Comparison of ENCODE assay signal across 8 mouse cellular contexts in genomic region chr2:129232484-129232883, GRCm38 (mm10). TPM values are rescaled to one million over a fixed set of nuclear protein-coding genes. Genes with fewer than 3 reads are reported as not detected.
A peak's percentile ranks its signal among the peaks of the same experiment; 100 is the strongest.
DNase-seq lines count a peak whose midpoint lies in the region; ATAC-seq and TF ChIP-seq lines count a peak whose summit lies in the region.
"Had no signal": no experiment of that assay in that cellular context is flagged by ENCODE, and none has a peak within 500 bp of the region (broad histone marks: within the 10 kb centered on the region; RNA-seq: fewer than 3 reads in every experiment).

No protein-coding gene starts in this region.

- peak overlapping the region; percentile 50 for H3K27ac ChIP-seq in forebrain, embryonic 16.5 days (ENCODE audit: low read length)
- no peak overlapping the region for H3K27ac ChIP-seq in stomach, postnatal 0 days (replicated peaks)
- H3K27ac ChIP-seq in thymus, adult 2 months (ENCODE audit: control insufficient read depth, insufficient read depth, low read length), result no peak overlapping the region
- H3K27ac ChIP-seq: macrophage had no signal

- peak; percentile 32 for DNase-seq in lung, postnatal 10 days
- DNase-seq in lung, adult 18-20 months, result no peak
- DNase-seq in kidney, postnatal 25 days, result peak; percentile 86 to 94
- DNase-seq in stomach, postnatal 0 days (ENCODE audit: low spot score), result peak; percentile 62
- no peak for DNase-seq in thymus, adult 2 months
- no peak for DNase-seq in left cerebral cortex, postnatal 10 days (ENCODE audit: extremely low spot score in 1 of 2, low spot score in 2 of 2)

- no peaks in the 10 kb centered on the region for H3K9me3 ChIP-seq in forebrain, embryonic 16.5 days (ENCODE audit: control insufficient read depth, low read length)
- H3K9me3 ChIP-seq in stomach, postnatal 0 days (ENCODE audit: control insufficient read depth, low read length), result no peaks in the 10 kb centered on the region

- intact Hi-C loops in left cerebral cortex, postnatal 10 days (cut with DNase I), result no loop called here

- ATAC-seq in forebrain, embryonic 16.5 days, result peak; percentile 60
- peak; percentile 98 for ATAC-seq in stomach, postnatal 0 days (ENCODE audit: low FRiP score, low TSS enrichment)

- no peak overlapping the region for H3K4me3 ChIP-seq in forebrain, embryonic 16.5 days (replicated peaks; ENCODE audit: low read length)
- H3K4me3 ChIP-seq in stomach, postnatal 0 days (ENCODE audit: low read depth, low read length), result no peak overlapping the region
- H3K4me3 ChIP-seq in thymus, adult 2 months (ENCODE audit: control insufficient read depth, insufficient read depth, low read length), result no peak overlapping the region

- no peak for TF ChIP-seq CTCF in stomach, postnatal 0 days (IDR thresholded peaks at IDR 0.05; ENCODE audit: low read depth)
- TF ChIP-seq CTCF in thymus, adult 2 months (IDR thresholded peaks at IDR 0.05; ENCODE audit: borderline replicate concordance, control insufficient read depth, extremely low read depth, insufficient read depth, low read length, poor library complexity), result no peak

- no peaks in the 10 kb centered on the region for H3K27me3 ChIP-seq in forebrain, embryonic 16.5 days (replicated peaks; ENCODE audit: control insufficient read depth, insufficient read depth, low read length)
- H3K27me3 ChIP-seq in stomach, postnatal 0 days (ENCODE audit: control insufficient read depth, insufficient read depth, low read length), result no peaks in the 10 kb centered on the region
- no peaks in the 10 kb centered on the region for H3K27me3 ChIP-seq in thymus, adult 2 months (ENCODE audit: control insufficient read depth, insufficient read depth, low read length)

- TF ChIP-seq POLR2A in thymus, adult 2 months (IDR thresholded peaks at IDR 0.05; ENCODE audit: control insufficient read depth, extremely low read depth, insufficient read depth, low read length, poor library complexity), result no peak

- H3K4me1 ChIP-seq in forebrain, embryonic 16.5 days (replicated peaks; ENCODE audit: control insufficient read depth, insufficient read depth, low read length), result peaks cover 17% of the 10 kb centered on the region
- H3K4me1 ChIP-seq in stomach, postnatal 0 days (replicated peaks; ENCODE audit: control insufficient read depth, insufficient read depth), result no peaks in the 10 kb centered on the region
- no peaks in the 10 kb centered on the region for H3K4me1 ChIP-seq in thymus, adult 2 months (replicated peaks; ENCODE audit: control insufficient read depth, insufficient read depth, low read length)

- no peaks in the 10 kb centered on the region for H3K36me3 ChIP-seq in forebrain, embryonic 16.5 days (ENCODE audit: control insufficient read depth, insufficient read depth)
- H3K36me3 ChIP-seq in stomach, postnatal 0 days (ENCODE audit: control insufficient read depth, insufficient read depth, low read length), result no peaks in the 10 kb centered on the region
- no peaks in the 10 kb centered on the region for H3K36me3 ChIP-seq in thymus, adult 2 months (ENCODE audit: control insufficient read depth, insufficient read depth, low read length)

- H3K9ac ChIP-seq in forebrain, embryonic 16.5 days (replicated peaks; ENCODE audit: low read depth, low read length), result no peak overlapping the region
- H3K9ac ChIP-seq in stomach, postnatal 0 days (ENCODE audit: low read length), result no peak overlapping the region

- 0 out of 2 replicates have a peak overlapping the region, but pooled peaks have one; percentile 7 for H3K4me2 ChIP-seq in forebrain, embryonic 16.5 days (ENCODE audit: low read length)
- no peak overlapping the region for H3K4me2 ChIP-seq in stomach, postnatal 0 days (replicated peaks; ENCODE audit: low read depth)

- WGBS in forebrain, embryonic 16.5 days, result 60% methylated on average over 9 of the region's 9 CpGs
- 71% methylated on average over 9 of the region's 9 CpGs for WGBS in stomach, postnatal 0 days
- WGBS in thymus, adult 2 months, result 93% methylated on average over 9 of the region's 9 CpGs

- TF ChIP-seq EP300 in stomach, postnatal 0 days (optimal IDR thresholded peaks at IDR 0.05), result no peak

RNA-seq across cellular contexts. Expression of gene Slc20a1, which starts 33.9 kb away (rescaled TPM):
- 58.3 and 60.4 TPM in 2 replicates for polyA plus RNA-seq in forebrain, embryonic 16.5 days (2015; fragmentation: Nextera tagmentation; extraction: Ambion mirVana)
- polyA plus RNA-seq in stomach, postnatal 0 days (2015; fragmentation: Nextera tagmentation; extraction: Ambion mirVana), result 8.9 TPM in 2 replicates
- 77.3 and 82.0 TPM in 2 replicates for polyA plus RNA-seq in thymus, adult 2 months (2012; rRNA removed)
- 100 to 1,000 TPM; 123 to 124 TPM for total RNA-seq in left cerebral cortex, postnatal 10 days (2021)

Comparison
In these comparisons a context has a peak if more than half of its experiments do, and no peak if none do; other contexts are left out.
1. DNase-seq: peak in lung, postnatal 10 days (single experiment), kidney, postnatal 25 days (2 of 2) and stomach, postnatal 0 days (single experiment); none in lung, adult 18-20 months (0 of 2), thymus, adult 2 months (single experiment) and left cerebral cortex, postnatal 10 days (0 of 2).